Mouse (Mus musculus): ENCODE data around the gene Itpr3.

GRCm38 (mm10) chr17:27160905-27161304 lies 103.8 kb downstream of the Itpr3 start:
- TF ChIP-seq CTCF (IDR thresholded peaks at IDR 0.05; ENCODE audit: low read depth, low read length) (no peak), POLR2A (IDR thresholded peaks at IDR 0.05; ENCODE audit: insufficient read depth, low read length) (no peak), EP300 (IDR thresholded peaks at IDR 0.05; ENCODE audit: insufficient read depth, low read depth, low read length) (no peak)

All from ES-Bruce4 (cell line).